Mouse (Mus musculus): Measurements from ENCODE around the gene Kcnj4.

The Kcnj4 gene

DNA sequence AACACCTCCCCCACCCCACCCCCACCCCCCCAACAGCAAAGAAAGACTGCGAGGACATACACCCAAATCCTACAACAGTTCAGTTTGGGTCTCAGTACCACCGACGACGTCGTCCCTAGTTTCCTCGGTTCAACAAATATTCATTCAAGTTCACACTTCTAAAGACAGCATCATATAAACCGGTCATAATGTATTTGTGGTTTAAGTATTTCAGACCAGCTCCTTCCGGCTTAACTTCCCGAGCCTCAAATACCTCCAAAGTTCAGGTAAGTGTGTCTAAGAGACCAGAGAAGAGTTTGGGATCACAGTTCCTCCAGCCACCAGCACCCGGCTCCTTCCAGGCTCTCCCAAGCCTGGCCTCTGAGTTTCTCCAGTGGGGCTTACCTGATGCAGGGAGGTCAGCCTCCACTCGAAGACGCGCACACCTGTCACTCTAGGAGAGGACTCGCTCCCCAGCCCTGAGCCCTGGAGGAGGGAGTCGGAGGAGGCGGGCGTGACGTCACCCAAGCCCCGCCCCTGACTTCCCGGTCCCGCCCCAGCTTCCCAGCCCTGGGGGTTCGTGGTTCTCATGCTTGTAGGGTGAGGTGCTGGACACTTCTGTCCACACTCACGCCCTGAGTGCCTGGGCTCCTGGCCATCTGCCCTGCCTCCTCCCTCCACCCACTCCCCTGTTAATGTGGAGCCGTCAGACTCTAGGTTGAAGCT, 49.8 kb downstream of the Kcnj4 start, which contains the start of gene Csnk1e:
TSS of gene Csnk1e (minus strand) at position 461 of the 705 bp plus-strand sequence.
- no peak for DNase-seq (ENCODE audit: low read depth, low spot score)

DNA sequence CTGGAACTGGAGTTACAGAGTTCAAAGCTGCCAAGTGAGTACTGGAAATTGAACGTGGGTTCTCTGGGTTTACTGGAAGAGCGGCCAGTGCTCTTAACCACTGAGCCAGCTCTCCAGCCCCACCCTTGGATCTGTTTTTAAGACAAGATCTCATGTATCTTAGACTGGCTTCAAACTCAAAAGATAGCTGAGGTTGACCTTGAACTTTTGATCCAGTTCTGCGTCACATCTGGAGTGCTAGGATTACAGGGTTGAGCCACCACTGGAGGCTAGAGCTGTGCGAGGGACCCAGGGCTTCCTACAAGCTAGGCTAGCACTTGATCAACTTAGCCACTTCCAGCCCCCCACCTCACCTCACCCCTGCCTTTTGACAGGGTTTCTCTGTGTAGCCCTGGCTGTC, 51.2 kb downstream of the Kcnj4 start:
- no peak for DNase-seq (ENCODE audit: low read depth, low spot score)

DNA sequence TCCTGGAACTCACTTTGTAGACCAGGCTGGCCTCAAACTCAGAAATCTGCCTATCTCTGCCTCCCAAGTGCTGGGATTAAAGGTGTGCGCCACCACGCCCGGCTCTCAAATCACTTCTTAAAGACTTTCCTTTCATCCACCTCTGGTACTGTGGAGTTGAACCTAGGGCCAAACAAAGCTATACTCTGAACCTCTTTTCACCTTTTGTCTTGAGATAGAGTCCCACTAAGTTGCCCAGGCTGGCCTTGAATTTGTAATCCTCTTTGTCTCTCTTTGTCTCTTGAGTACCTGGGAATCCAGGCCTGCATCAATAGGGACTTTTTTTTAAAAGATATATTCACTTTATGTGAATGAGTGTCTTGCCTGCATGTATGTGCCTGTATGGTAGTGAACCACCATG, 57.0 kb downstream of the Kcnj4 start:
- no peak for DNase-seq (ENCODE audit: low read depth, low spot score)

DNA sequence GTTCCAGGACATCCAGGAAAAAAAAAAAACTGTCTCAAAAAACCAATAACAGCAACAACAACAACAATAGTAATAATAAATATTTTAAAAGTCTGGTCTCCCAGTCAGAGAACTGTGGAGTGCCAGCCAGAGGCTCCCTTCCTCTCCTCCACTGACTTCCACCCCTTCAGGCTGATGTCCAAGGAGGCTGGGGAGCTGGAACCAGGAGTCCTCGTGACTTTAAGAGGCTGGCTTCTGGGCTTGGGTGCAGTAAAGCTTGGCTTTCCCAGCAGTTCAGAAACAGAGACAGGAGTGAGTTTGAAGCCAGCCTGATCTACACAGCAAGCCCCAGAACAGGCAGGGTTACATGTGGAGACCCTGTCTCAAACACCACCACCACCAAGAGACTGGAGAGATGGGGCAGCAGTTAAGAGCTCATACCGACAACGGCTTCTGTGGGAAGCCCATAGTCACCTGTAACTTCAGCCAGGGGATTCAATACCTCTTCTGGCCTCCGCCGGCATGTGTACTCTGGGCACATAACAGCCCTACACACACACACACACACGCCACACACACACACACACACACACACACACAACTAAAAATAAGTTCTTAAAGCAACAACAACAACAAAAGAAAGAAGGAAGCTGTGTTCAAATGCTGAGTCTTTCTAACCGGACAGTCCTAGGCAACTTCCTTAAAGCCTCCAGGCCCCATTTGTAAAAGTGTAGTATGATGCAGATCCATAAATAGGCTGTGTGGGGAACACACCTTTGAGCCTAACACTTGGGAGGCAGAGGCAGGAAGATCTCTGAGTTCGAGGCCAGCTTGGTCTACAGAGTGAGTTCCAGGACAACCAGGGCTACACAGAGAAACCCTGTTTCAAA, 59.0 kb downstream of the Kcnj4 start:
- no peak for DNase-seq (ENCODE audit: low read depth, low spot score)

DNA sequence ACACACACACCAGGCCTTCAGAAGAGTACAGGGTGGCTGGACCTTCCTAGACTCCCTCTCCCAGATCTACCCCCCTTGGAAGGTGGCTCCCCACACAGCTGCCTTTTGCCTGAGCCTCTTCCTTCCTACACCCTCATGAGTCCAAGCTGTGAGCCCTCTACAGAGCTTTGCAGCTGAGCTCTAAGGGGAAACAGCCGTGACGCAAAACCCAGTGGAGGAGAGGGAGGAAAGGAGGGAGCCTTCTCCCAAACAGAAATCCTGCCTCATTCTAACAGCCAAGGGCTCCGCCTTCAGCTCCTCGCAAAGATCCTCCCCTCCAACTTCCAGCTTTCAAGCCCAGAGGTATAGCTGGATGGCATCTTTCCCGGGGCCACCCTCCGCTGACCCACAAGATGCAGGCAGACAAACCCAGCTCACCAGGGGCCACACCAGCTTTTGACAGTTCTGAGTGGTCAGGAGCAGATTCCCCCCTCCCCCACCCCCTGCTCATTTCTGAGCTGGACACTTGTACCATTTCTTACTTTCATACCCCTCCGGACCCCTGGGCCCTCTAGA, 61.1 kb downstream of the Kcnj4 start:
- DNase-seq (ENCODE audit: low read depth, low spot score): no peak

DNA sequence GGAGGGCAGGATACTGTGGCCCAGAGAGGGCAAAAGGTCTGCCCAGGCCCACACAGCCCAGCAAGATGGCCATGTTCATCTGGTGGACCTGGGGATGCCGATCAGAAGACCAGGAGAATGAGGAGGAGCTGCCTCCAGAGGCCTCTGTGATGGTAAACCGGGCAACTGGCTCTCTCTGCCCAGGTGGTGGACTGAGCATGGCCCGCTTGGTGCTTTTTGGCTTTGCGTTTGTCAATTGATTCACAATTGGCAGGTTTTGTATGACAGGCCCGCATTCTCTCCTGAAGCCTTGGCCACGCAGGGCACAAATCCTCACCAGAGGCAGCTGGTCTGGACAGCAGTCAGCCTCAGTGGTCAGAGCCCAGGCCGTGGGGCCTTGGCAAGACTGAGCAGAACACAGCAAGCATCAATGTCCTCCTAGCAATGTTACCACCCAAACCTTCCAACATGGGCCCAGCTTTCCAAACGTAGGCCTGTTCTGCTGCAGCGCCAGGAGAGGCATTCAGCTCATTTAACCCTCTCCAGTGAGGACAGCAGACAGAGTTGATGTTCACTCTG, 62.0 kb downstream of the Kcnj4 start:
- no peak for DNase-seq (ENCODE audit: low read depth, low spot score)

DNA sequence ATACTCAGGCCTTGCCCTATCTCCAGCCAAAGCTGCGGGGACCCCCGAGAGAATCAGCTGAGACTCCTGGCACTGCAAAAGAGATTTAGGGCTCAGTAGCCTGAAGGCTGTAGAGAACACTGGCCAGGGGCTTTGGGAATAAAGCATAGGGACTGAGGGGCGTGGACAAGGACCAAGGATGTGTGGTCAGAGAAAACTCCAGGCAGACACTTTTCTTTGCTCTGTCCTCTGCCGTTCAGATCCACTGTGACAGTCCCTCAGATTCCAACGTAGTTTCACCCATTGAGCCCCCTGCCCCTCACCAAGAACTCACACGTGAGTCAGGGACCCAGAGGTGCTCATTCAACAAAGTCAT, 62.8 kb downstream of the Kcnj4 start:
- no peak for DNase-seq (ENCODE audit: low read depth, low spot score)

DNA sequence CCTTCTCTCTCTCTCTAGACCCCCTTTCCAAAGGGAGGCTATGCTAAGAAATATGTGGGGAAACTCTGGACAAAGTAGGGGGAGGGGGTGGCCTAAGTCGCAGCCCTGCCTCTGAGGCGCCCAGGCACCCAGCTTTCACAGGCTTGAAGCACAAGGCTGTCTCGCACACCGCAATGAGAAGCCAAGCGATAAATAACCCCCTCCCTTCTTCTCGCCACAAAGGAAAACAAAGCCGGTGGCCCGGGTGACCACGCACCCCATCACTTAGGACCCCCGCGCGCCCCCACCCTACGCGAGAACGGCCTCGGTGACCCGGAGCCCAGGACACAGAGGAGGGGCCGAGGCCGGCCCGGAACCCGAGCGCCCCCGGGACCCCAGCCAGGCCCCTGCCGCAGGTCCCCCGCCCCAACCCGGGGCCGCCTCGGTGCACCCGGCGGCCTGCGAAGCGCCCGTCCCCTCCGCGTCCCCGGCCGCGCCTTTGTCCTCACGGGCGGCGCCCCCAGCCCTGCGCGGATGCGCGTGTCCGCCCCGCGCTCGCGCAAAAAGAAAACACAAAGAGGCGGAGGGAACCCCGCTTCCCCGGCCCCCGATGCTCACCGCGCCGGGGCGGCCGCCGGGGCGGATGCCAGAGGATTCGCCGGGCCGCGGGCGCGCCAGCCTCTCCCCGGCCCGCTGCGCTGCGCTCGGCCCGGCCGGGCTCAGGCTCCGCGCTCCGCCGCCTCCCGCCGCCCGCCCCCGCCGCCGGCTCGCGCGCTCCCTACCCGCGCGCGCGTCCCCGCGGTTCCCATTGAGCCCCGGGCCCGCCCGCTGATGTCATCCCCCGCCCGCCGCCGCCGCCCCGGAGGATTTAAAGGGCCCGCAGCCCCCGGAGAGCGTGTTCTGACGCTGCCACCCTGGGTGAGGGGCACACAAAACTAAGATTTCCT, 63.4 kb downstream of the Kcnj4 start:
- DNase-seq (ENCODE audit: low read depth, low spot score): peak; percentile 27

DNA sequence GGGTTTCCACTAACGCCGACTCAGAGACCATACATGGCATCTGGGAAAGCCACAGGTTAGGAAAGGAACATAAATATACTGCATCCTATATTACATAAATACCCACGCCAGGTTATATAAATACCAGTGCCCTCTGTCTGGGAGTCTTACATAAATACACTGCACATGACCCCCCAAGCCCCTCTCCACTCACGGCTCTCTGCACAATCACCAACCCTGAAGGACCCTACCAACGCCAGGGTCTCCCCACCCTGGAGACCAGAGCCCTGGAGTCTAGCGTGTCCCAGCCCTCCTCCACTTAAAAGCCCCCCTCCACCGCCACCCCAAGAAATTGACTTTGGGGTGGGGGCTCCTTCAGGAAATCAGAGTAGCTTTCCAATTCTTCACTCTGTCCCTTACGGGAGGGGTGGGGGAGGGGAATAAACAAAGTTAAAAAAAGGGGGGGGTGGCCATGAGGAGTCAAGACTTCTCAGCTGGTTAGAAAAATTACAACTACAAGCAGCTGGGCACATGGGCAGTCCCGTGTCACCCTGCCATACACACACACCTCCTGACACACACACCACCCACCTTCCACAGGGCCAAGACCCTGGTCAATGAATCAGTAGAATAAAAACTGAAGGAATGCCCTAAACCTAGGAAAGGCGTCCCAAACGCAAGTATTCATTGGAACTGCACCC, 64.2 kb downstream of the Kcnj4 start:
- no peak for DNase-seq (ENCODE audit: low read depth, low spot score)

DNA sequence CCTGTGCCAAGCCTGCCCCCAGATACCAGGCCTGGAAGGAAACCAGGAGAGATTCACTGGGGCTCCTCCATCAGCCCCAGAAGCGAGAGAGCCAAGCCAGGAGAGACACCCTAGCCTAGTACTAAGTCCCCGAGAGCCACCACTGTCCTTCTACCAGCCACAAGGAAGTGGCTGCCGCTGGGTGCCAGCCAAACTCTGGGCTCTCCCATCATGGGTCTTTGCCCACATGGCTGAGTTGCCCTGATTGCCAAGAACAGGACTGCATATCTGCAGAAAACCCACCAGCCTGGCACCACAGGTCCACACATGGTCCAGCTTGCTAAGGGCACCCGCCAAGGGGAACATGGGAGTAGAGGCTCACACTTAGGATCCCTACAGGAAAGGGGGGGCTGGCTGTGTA, 64.8 kb downstream of the Kcnj4 start:
- DNase-seq (ENCODE audit: low read depth, low spot score): no peak

DNA sequence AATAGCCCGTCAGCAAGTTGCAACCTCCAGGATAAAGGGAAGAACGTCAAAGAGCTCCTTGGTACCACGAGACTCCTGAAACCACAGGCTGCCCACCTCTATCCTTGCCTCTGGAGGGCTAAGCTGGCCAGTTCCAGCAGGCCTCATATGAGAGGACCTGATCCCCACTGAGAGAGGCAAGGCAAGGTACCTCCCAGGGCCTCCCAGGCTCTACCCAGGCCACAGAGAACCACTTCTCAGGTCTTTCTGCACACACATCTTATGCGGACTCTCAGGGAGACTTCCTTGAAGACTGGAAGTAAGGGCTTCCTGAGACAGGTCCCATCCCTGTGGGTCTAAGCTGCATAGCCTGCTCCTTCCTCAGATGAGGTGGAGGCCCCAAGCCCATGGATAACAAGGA, 65.7 kb downstream of the Kcnj4 start:
- DNase-seq (ENCODE audit: low read depth, low spot score): no peak

DNA sequence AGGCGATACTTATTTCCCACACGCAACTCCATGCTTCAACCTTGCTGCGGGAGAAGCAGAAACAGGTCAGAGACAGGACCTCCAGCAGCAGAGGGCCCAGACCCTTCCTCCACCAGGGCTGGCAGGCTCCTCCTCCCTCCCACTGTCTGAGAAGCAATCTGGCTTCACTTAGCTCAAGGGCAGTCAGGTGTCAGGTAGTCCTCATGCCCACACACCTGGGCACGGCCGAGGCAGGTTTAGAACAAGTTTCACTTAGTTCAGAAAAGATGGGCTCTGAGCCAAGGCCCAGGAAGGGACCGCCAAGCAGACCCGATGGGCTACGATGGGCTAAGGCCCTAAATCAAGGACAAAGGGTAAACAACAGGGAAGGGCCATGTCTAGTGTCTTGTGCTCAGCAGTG, 66.2 kb downstream of the Kcnj4 start:
- DNase-seq (ENCODE audit: low read depth, low spot score): no peak

DNA sequence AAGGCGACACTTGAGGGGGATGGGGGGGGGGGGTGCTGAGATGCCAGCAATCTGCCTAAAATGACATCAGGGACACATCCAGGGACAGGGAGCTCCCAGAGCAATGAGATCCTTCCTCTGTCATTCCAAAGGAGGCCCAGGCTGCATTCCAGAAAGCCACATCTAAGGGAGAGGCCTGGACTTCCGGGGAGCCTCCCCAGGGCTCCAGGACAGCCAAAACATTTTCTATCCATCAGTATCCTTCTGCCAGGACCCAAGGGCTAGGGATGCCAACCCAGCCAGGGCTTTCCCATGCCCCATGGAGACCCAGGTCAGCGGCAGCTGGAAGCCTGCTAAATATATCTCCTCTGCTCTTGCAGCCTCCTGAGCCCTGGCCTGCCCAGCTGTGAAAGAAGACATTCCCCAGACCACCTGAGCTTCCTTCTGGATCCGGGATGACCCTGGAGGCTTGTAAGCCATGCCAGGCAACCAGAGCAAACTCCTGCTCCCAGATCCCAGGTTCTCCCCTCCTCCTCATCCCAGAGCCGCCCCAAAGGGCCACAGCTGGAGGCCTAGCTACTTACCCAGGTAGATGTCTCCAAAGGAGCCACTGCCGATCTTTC, 66.7 kb downstream of the Kcnj4 start:
- no peak for DNase-seq (ENCODE audit: low read depth, low spot score)

DNA sequence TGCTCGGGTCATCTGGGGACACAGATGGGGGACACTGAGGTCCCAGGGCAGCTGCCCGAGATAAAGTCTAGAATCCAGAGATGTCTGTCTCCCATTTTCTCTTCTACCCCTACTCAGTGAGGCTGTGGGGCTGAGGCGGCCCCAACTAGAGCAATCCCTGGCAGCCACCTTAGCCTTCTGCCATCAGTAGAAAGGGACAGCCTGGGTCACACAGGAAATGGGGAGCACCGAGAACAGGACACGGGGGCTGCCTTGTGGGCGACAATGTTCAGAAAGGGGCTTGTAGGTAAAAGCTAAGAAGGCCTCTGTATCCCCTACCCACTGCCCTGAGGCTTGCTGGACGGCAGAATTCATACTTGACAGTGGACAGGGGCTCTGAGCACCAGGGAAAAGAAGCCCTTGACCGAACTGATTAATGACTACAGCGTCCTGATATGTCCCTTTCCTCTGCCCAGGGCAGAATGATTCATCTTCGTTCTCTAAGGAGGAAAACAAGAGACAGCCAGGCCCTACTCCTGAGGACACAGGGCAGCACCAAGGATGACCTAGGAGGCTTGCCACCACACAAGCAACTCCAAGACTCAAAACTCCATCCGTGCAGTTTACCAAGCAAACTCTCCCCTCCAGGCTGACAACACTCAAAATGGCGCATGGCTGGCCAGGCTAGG, 67.4 kb downstream of the Kcnj4 start:
- DNase-seq (ENCODE audit: low read depth, low spot score): no peak

DNA sequence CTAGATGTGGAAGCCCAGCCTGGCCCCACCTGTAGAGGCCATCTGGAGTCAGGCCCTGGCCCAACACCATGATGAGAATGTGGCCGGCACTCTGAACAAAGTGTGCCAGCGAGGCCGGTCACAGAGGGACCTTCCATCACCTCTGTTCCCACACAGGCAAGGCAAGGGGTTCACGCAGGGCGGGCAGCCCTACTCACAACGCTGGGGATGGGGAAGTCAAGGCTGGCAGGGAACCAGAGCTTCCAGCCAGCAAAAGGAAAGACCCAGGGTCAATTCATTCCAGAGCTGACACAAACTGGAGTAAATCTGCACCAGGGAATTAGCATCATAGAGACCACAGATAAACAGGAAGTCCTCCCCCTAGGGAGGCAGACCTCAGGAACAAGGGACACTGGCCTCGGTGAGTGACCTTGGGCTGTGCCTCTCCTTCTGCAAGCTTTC, 68.5 kb downstream of the Kcnj4 start:
- no peak for DNase-seq (ENCODE audit: low read depth, low spot score)

DNA sequence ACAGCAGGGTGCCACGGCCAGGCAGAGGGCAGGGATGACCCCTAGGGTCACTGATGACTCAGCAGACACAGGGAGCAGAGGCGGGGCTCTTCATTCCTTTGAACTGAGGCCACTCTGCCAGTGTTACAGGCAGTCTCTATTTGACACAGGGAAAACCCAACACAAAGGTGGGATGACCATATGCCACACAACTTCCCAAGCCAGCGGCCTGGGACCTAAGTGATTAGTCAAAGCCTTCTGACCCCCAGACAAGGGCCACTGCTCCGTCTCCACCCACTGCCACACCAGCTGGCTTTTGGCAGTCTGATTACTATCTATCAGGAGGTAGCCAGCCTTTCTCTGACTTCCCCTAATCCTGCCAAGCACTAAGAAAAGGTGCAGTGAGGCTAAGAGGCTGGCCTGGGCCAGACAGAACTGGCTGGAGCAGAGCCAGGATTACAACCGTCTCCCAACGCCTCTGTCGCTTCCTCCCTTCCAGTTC, 69.8 kb downstream of the Kcnj4 start:
- DNase-seq (ENCODE audit: low read depth, low spot score): peak; percentile 25
